Mouse (Mus musculus) yolk sac, embryonic 10.5 days (tissue): ENCODE measurements around the gene Man2b1.
"Not testable (repeated sequence)": the region's sequence is repeated elsewhere in the genome, so short reads cannot be mapped to it uniquely, and the experiment has no call there.

Source experiments
- DNase-seq: peaks from one replicate; pipeline ENCODE4 v3.0.0-alpha.2; 2017; ENCODE audit warnings: low spot score

Gene Man2b1

GRCm38 (mm10) chr8:85074167-85074566 is 8.9 kb upstream of the Man2b1 start:
- DNase-seq = no peak

GRCm38 (mm10) chr8:85074617-85075016 is 8.5 kb upstream of the Man2b1 start:
- no peak for DNase-seq

GRCm38 (mm10) chr8:85076001-85076400 is 7.1 kb upstream of the Man2b1 start:
- DNase-seq = no peak

- peak; percentile 66 for DNase-seq
Measured at GRCm38 (mm10) chr8:85076993-85077392, 6.1 kb upstream of the Man2b1 start.

- no peak for DNase-seq
Measured at GRCm38 (mm10) chr8:85080214-85080531, 2.9 kb upstream of the Man2b1 start.

GRCm38 (mm10) chr8:85080532-85081215 is 2.4 kb upstream of the Man2b1 start, which contains the start of gene Wdr83os:
Wdr83os (plus strand) TSS chr8:85080740.
- peak; percentile 76 for DNase-seq

GRCm38 (mm10) chr8:85081216-85081555 is 1.9 kb upstream of the Man2b1 start, which contains the start of gene Wdr83:
Wdr83 (minus strand) TSS chr8:85081306.
- DNase-seq = peak; percentile 82

GRCm38 (mm10) chr8:85082169-85082568 is 901 bp upstream of the Man2b1 start:
- not testable (repeated sequence) for DNase-seq

- DNase-seq = no peak
Measured at GRCm38 (mm10) chr8:85084633-85085032, 1.6 kb downstream of the Man2b1 start.

GRCm38 (mm10) chr8:85086238-85086637 is 3.2 kb downstream of the Man2b1 start:
- no peak for DNase-seq

GRCm38 (mm10) chr8:85088771-85089170 is 5.7 kb downstream of the Man2b1 start:
- DNase-seq = no peak

- no peak for DNase-seq
Measured at GRCm38 (mm10) chr8:85090856-85091255, 7.8 kb downstream of the Man2b1 start.

- DNase-seq = no peak
Measured at GRCm38 (mm10) chr8:85091526-85092090, 8.5 kb downstream of the Man2b1 start.

GRCm38 (mm10) chr8:85095051-85095450 is 12.0 kb downstream of the Man2b1 start:
- no peak for DNase-seq

- DNase-seq = no peak
Measured at GRCm38 (mm10) chr8:85095566-85095965, 12.5 kb downstream of the Man2b1 start.

- DNase-seq = no peak
Measured at GRCm38 (mm10) chr8:85096196-85096595, 13.1 kb downstream of the Man2b1 start.

GRCm38 (mm10) chr8:85096850-85097249 is 13.8 kb downstream of the Man2b1 start:
- DNase-seq = no peak

- DNase-seq = no peak
Measured at GRCm38 (mm10) chr8:85100076-85100665, 17.1 kb downstream of the Man2b1 start.

- no peak for DNase-seq
Measured at GRCm38 (mm10) chr8:85113241-85113640, 30.2 kb downstream of the Man2b1 start.

- no peak for DNase-seq
Measured at GRCm38 (mm10) chr8:85115501-85115900, 32.4 kb downstream of the Man2b1 start.

GRCm38 (mm10) chr8:85116984-85117383 is 33.9 kb downstream of the Man2b1 start:
- DNase-seq = no peak

- peak; percentile 88 for DNase-seq
Measured at GRCm38 (mm10) chr8:85119052-85119981, 36.2 kb downstream of the Man2b1 start.
